Mouse (Mus musculus) heart, adult 18-20 months (tissue): ENCODE measurements at regions not wholly inside any gene's neighbourhood (a gene's known extent, or its start where the extent isn't known, plus 50 kb on each side); places are given as distances from the start of the nearest gene placed in this dataset.

ENCODE experiments used
- DNase-seq, 2 experiments: peaks; one replicate each; pipeline ENCODE4 v3.0.0; 2021 to 2022; ENCODE audit warnings: mixed read lengths in 1 of 2

DNA sequence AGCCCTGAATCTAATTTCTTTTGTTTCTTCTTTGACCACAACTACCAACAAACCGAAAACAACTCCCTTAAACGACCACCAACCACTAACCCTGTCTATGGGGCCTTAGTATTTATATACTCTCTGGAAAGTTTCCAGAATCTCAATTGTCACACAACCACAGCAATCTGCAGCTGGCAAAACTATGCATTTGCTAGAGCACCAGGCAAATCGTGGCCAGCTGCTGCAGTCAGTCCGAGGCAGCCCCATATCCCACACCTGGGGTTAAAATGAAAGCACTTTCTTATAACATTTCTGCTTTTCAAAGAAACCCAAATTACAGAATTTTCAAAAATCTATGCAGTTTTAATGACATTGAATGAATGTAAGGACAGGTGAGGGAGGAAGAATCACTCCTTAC is 63.8 kb upstream of the Thpo start:
- no peak for DNase-seq

DNA sequence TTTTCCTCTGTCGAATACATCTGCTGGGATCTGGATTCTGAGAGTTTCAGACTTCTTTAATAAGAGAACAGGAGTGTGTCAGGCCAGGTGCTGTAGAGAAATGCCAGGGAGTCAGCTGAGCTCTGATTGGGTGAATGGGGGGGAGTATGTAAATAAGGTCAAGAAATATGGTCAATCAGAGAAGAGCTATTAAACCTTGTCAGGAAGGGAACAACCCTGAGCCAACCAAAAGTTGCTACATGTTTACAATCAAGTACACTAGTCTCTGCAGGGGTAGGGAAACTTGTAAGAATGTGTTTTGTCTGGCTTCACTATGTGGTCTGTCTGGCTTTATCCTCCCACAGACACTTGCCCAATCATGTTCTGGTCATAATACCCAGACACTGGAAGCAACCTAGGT is 60.4 kb upstream of the Thpo start:
- no peak for DNase-seq
